Mouse (Mus musculus): ENCODE measurements around the gene Mcts2. TPM values are rescaled to one million over a fixed set of nuclear protein-coding genes. Genes with fewer than 3 reads are reported as not detected.
A peak's percentile ranks its signal among the peaks of the same experiment; 100 is the strongest.

Gene Mcts2
- polyA plus RNA-seq, 1 experiment from 2014 or later: 34.3 TPM

GRCm38 (mm10) chr2:152729013-152729635, 42.3 kb downstream of the Mcts2 start:
- no peaks in the 10 kb centered on the region for H3K9me3 ChIP-seq
- 0 out of 2 replicates have a peak, but pooled peaks have one; percentile 26 for ATAC-seq (replicated peaks)
- H3K9ac ChIP-seq: no peak overlapping the region
- WGBS: 73% methylated on average over 8 of the region's 8 CpGs
- H3K27me3 ChIP-seq (replicated peaks): no peaks in the 10 kb centered on the region
- no peaks in the 10 kb centered on the region for H3K36me3 ChIP-seq (replicated peaks)
- peaks cover 5% of the 10 kb centered on the region for H3K4me1 ChIP-seq
- H3K27ac ChIP-seq: no peak overlapping the region
- no peak overlapping the region for H3K4me3 ChIP-seq
- no peak overlapping the region for H3K4me2 ChIP-seq

DNA sequence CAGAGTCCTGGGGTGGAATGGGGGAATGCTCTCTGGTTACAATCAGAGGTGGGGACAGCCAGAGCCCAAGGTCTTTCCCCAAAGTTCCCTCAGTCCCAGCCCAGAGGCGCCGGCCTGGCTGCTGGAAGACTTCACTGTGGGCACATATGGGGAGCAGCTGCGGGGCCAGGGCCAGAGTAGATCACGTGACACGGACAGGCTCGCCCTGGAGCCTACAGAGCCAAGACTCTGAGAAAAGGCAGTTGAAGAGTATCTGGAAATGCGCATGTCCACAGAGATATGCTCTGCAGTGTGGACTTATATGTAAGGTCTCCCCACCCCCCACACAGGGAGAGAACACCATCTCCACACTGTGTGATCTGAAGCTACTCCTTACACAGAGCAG, 42.8 kb downstream of the Mcts2 start:
- 0 out of 2 replicates have a peak, but pooled peaks have one; percentile 12 for ATAC-seq (replicated peaks)
- H3K4me2 ChIP-seq: no peak overlapping the region
- no peaks in the 10 kb centered on the region for H3K27me3 ChIP-seq (replicated peaks)
- peaks cover 8% of the 10 kb centered on the region for H3K4me1 ChIP-seq
- no peaks in the 10 kb centered on the region for H3K9me3 ChIP-seq
- H3K9ac ChIP-seq: no peak overlapping the region
- H3K4me3 ChIP-seq: no peak overlapping the region
- H3K27ac ChIP-seq: no peak overlapping the region
- 27% methylated on average over 7 of the region's 7 CpGs for WGBS
- H3K36me3 ChIP-seq (replicated peaks): no peaks in the 10 kb centered on the region

DNA sequence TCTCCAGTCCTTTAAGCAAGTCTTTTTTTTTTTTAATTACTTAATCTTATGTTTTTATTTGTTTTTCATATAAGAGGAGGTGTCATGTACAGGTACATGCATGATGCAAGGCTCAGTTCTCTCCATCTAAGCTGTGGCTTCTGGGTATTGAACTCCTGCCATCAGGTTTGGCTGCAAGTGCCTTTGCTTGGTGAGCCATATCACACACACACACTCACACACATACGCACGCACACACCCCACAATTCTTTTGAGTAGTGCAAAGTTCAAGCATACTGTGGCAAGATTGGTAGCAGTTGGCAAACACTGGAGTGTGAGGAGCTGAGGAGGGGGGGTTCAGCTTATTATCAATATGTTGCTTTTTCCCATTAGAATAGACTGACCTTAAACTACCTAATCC, 46.4 kb downstream of the Mcts2 start:
- Histone ChIP-seq H3K4me2 (no peak overlapping the region), H3K27me3 (replicated peaks) (0 out of 2 replicates have a peak, but pooled peaks cover 2% of the 10 kb centered on the region), H3K9me3 (no peaks in the 10 kb centered on the region), H3K4me1 (peaks cover 38% of the 10 kb centered on the region), H3K27ac (no peak overlapping the region), H3K36me3 (replicated peaks) (no peaks in the 10 kb centered on the region), H3K9ac (no peak overlapping the region), H3K4me3 (no peak overlapping the region)
- WGBS: 85% methylated on average over 2 of the region's 2 CpGs
- no peak for ATAC-seq (replicated peaks)

GRCm38 (mm10) chr2:152734501-152734900, 47.7 kb downstream of the Mcts2 start:
- Histone ChIP-seq H3K9me3 (no peaks in the 10 kb centered on the region), H3K27ac (peak overlapping the region; percentile 52), H3K4me2 (peak overlapping the region; percentile 86), H3K4me1 (peaks cover 47% of the 10 kb centered on the region), H3K36me3 (replicated peaks) (no peaks in the 10 kb centered on the region), H3K27me3 (replicated peaks) (0 out of 2 replicates have a peak, but pooled peaks cover 3% of the 10 kb centered on the region), H3K9ac (0 out of 2 replicates have a peak overlapping the region, but pooled peaks have one; percentile 12), H3K4me3 (peak overlapping the region; percentile 48)
- peak; percentile 1; the same call in 1 of the 2 replicates for ATAC-seq (replicated peaks)
- 14% methylated on average over 10 of the region's 10 CpGs for WGBS

DNA sequence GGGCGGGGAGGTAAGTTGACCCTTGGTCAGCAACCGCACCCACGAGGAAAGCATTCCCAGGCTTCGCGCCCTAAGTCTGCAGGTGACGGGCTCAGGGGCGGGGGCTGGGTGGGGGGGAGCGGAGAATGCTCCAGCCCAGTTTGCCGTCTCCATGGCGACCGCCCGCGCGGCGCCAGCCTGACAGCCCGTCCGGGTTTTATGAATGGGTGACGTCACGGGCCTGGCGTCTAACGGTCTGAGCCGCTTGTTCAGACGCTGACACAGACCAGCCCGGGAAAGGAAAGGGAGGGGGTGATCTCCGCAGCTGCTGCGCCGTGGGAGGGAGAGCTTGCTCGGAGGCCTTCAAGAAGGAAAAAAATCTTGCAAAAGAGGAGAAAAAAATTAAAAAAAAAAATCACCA, 48.1 kb downstream of the Mcts2 start:
- WGBS: 0% methylated on average over 28 of the region's 28 CpGs
- H3K4me3 ChIP-seq: peak overlapping the region; percentile 48
- H3K27ac ChIP-seq: peak overlapping the region; percentile 64
- H3K36me3 ChIP-seq (replicated peaks): no peaks in the 10 kb centered on the region
- peak overlapping the region; percentile 86 for H3K4me2 ChIP-seq
- peak overlapping the region; percentile 12; the same call in 1 of the 2 replicates for H3K9ac ChIP-seq
- no peaks in the 10 kb centered on the region for H3K9me3 ChIP-seq
- peak; percentile 93 for ATAC-seq (replicated peaks)
- peaks cover 43% of the 10 kb centered on the region for H3K4me1 ChIP-seq
- 0 out of 2 replicates have a peak, but pooled peaks cover 5% of the 10 kb centered on the region for H3K27me3 ChIP-seq (replicated peaks)

DNA sequence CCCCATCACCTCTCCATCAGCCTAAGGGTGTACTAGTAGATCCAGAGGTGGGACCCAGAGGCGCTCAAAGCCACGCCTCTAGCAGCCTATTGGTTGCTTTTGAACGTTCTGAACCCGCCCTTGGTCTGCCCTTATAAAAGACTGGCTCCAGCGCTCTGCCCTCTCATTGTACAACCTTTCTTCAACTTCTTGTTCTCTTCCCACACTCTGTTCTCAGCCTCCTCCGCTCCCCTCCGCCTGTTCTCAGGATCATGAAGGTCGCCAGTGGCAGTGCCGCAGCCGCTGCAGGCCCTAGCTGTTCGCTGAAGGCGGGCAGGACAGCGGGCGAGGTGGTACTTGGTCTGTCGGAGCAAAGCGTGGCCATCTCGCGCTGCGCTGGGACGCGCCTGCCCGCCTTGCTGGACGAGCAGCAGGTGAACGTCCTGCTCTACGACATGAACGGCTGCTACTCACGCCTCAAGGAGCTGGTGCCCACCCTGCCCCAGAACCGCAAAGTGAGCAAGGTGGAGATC, 49.3 kb downstream of the Mcts2 start, which contains the start of gene Id1:
Gene Id1, plus strand, starts transcription at position 162 of the 512 bp plus-strand sequence.
- Histone ChIP-seq H3K4me1 (peaks cover 43% of the 10 kb centered on the region), H3K4me2 (peak within 1 kb of the TSS; percentile 86), H3K9ac (peak within 1 kb of the TSS; percentile 43), H3K36me3 (replicated peaks) (no peaks in the 10 kb centered on the region), H3K27ac (peak within 1 kb of the TSS; percentile 64), H3K4me3 (peak within 1 kb of the TSS; percentile 48), H3K27me3 (replicated peaks) (0 out of 2 replicates have a peak, but pooled peaks cover 5% of the 10 kb centered on the region), H3K9me3 (no peaks in the 10 kb centered on the region)
- ATAC-seq (replicated peaks): peak; percentile 55
- WGBS: under 1% methylated on average over 28 of the region's 28 CpGs

- WGBS: 0% methylated on average over 22 of the region's 22 CpGs
- ATAC-seq (replicated peaks): no peak
- H3K4me1 ChIP-seq: peaks cover 48% of the 10 kb centered on the region
Observed at GRCm38 (mm10) chr2:152736748-152737147, 49.9 kb downstream of the Mcts2 start.

More at GRCm38 (mm10) chr2:152736748-152737147, 49.9 kb downstream of the Mcts2 start:
- Histone ChIP-seq H3K27ac (0 out of 2 replicates have a peak overlapping the region, but pooled peaks have one; percentile 45), H3K9ac (peak overlapping the region; percentile 43), H3K27me3 (replicated peaks) (0 out of 2 replicates have a peak, but pooled peaks cover 5% of the 10 kb centered on the region), H3K4me2 (peak overlapping the region; percentile 86), H3K36me3 (replicated peaks) (no peaks in the 10 kb centered on the region), H3K4me3 (peak overlapping the region; percentile 48), H3K9me3 (no peaks in the 10 kb centered on the region)

Other genes with a start within 250 kb of the Mcts2 start
- gene Defb23, start 222.4 kb upstream of the Mcts2 start, polyA plus RNA-seq (2015; fragmentation: Nextera tagmentation; extraction: Ambion mirVana): not detected in 2 replicates
- not detected in 2 replicates for gene Defb20, start 210.0 kb upstream of the Mcts2 start, polyA plus RNA-seq (2015; fragmentation: Nextera tagmentation; extraction: Ambion mirVana)
- not detected in 2 replicates for gene Defb22, start 196.9 kb upstream of the Mcts2 start, polyA plus RNA-seq (2015; fragmentation: Nextera tagmentation; extraction: Ambion mirVana)
- not detected in 2 replicates for gene Defb26, start 175.3 kb upstream of the Mcts2 start, polyA plus RNA-seq (2015; fragmentation: Nextera tagmentation; extraction: Ambion mirVana)
- gene Defb28, start 168.8 kb upstream of the Mcts2 start, polyA plus RNA-seq (2015; fragmentation: Nextera tagmentation; extraction: Ambion mirVana): not detected in 2 replicates
- not detected in 2 replicates for gene Defb29, start 146.9 kb upstream of the Mcts2 start, polyA plus RNA-seq (2015; fragmentation: Nextera tagmentation; extraction: Ambion mirVana)
- gene Gm17416, start 117.7 kb upstream of the Mcts2 start, polyA plus RNA-seq (2015; fragmentation: Nextera tagmentation; extraction: Ambion mirVana): not detected in 2 replicates
- not detected in 2 replicates for gene Defb21, start 114.3 kb upstream of the Mcts2 start, polyA plus RNA-seq (2015; fragmentation: Nextera tagmentation; extraction: Ambion mirVana)
- not detected in 2 replicates for gene Defb19, start 106.7 kb upstream of the Mcts2 start, polyA plus RNA-seq (2015; fragmentation: Nextera tagmentation; extraction: Ambion mirVana)
- gene Defb45, start 87.6 kb upstream of the Mcts2 start, polyA plus RNA-seq (2015; fragmentation: Nextera tagmentation; extraction: Ambion mirVana): not detected in 2 replicates
- not detected in 2 replicates for gene Defb36, start 82.7 kb upstream of the Mcts2 start, polyA plus RNA-seq (2015; fragmentation: Nextera tagmentation; extraction: Ambion mirVana)
- gene Defb25, start 64.0 kb upstream of the Mcts2 start, polyA plus RNA-seq (2015; fragmentation: Nextera tagmentation; extraction: Ambion mirVana): not detected in 2 replicates
- gene Rem1, start 60.1 kb upstream of the Mcts2 start, polyA plus RNA-seq (2015; fragmentation: Nextera tagmentation; extraction: Ambion mirVana): 0.30 and 0.40 TPM in 2 replicates
- gene H13, start 17.6 kb upstream of the Mcts2 start, polyA plus RNA-seq (2015; fragmentation: Nextera tagmentation; extraction: Ambion mirVana): 178 and 186 TPM in 2 replicates
- gene Id1, start 49.2 kb downstream of the Mcts2 start, polyA plus RNA-seq (2015; fragmentation: Nextera tagmentation; extraction: Ambion mirVana): 30.7 and 33.7 TPM in 2 replicates
- 5.2 and 6.4 TPM in 2 replicates for gene Cox4i2, start 67.1 kb downstream of the Mcts2 start, polyA plus RNA-seq (2015; fragmentation: Nextera tagmentation; extraction: Ambion mirVana)
- gene Bcl2l1, start 144.7 kb downstream of the Mcts2 start, polyA plus RNA-seq (2015; fragmentation: Nextera tagmentation; extraction: Ambion mirVana): 195 and 197 TPM in 2 replicates
- 12.9 and 14.6 TPM in 2 replicates for gene Tpx2, start 160.9 kb downstream of the Mcts2 start, polyA plus RNA-seq (2015; fragmentation: Nextera tagmentation; extraction: Ambion mirVana)
- not detected in 2 replicates for gene Mylk2, start 224.3 kb downstream of the Mcts2 start, polyA plus RNA-seq (2015; fragmentation: Nextera tagmentation; extraction: Ambion mirVana)
- gene Foxs1, start 246.2 kb downstream of the Mcts2 start, polyA plus RNA-seq (2015; fragmentation: Nextera tagmentation; extraction: Ambion mirVana): 4.3 and 4.4 TPM in 2 replicates

Data from midbrain, embryonic 15.5 days (tissue).